Mouse (Mus musculus) hindbrain, embryonic 11.5 days (tissue): ENCODE results near the gene Cela2a. TPM values are rescaled to one million over a fixed set of nuclear protein-coding genes. Genes with fewer than 3 reads are reported as not detected.

Source experiments
- ATAC-seq: fragments of 200-750 bp; cut with Nextera tagmentation; 2 replicates; pipeline ENCODE4 v1.8.0; 2017; ENCODE audit warnings: mild to moderate bottlenecking, moderate TSS enrichment, moderate library complexity; ENCODE audit not compliant: low FRiP score
- DNase-seq: peaks from one replicate; pipeline ENCODE4 v3.0.0-alpha.2; 2015; ENCODE audit warnings: low spot score
- H3K27ac ChIP-seq: fragments of 300-500 bp; sonication (generic); 2 replicates; pipeline ENCODE4 v1.5.1; 2014; ENCODE audit warnings: mild to moderate bottlenecking, low read depth, low read length
- H3K27me3 ChIP-seq: fragments of 300-500 bp; sonication (generic); 2 replicates; pipeline ENCODE4 v1.6.1; 2014; ENCODE audit warnings: mild to moderate bottlenecking, low read length, moderate library complexity, mixed read lengths; ENCODE audit not compliant: control insufficient read depth, insufficient read depth
- H3K36me3 ChIP-seq: fragments of 300-500 bp; sonication (generic); 2 replicates; pipeline ENCODE4 v1.6.1; 2014; ENCODE audit warnings: mild to moderate bottlenecking, low read length, moderate library complexity, mixed read lengths; ENCODE audit not compliant: control insufficient read depth, insufficient read depth
- H3K4me1 ChIP-seq: fragments of 300-500 bp; sonication (generic); replicated peaks from 2 replicates; pipeline ENCODE4 v1.6.1; 2014; ENCODE audit warnings: low read length, mixed read lengths; ENCODE audit not compliant: control insufficient read depth, insufficient read depth
- H3K4me2 ChIP-seq: fragments of 300-500 bp; sonication (generic); replicated peaks from 2 replicates; pipeline ENCODE4 v1.6.1; 2014; ENCODE audit warnings: mild to moderate bottlenecking, low read depth, low read length
- H3K4me3 ChIP-seq: fragments of 300-500 bp; sonication (generic); 2 replicates; pipeline ENCODE4 v1.5.1; 2014; ENCODE audit warnings: low read depth, low read length
- H3K9ac ChIP-seq: fragments of 300-500 bp; sonication (generic); 2 replicates; pipeline ENCODE4 v1.6.1; 2014; ENCODE audit warnings: low read depth, low read length
- H3K9me3 ChIP-seq: fragments of 300-500 bp; sonication (generic); 2 replicates; pipeline ENCODE4 v1.6.1; 2016; ENCODE audit warnings: low read length; ENCODE audit not compliant: control insufficient read depth
- WGBS: fragments of 180-500 bp; shearing (Covaris S2); extraction: QIAGEN DNeasy Blood & Tissue Kit; methylation state at CpG from one replicate; pipeline ENCODE4 v1.1.7; 2014; 5-methylcytosine and 5-hydroxymethylcytosine counted together
- polyA plus RNA-seq: library from polyadenylated mRNA; unstranded; fragments of >200 nt; fragmentation: Nextera tagmentation; extraction: Ambion mirVana; gene quantifications from 2 replicates; pipeline ENCODE4 v1.2.1, GENCODE M21; 2014

Cela2a gene
- not detected in 2 replicates for polyA plus RNA-seq

DNA sequence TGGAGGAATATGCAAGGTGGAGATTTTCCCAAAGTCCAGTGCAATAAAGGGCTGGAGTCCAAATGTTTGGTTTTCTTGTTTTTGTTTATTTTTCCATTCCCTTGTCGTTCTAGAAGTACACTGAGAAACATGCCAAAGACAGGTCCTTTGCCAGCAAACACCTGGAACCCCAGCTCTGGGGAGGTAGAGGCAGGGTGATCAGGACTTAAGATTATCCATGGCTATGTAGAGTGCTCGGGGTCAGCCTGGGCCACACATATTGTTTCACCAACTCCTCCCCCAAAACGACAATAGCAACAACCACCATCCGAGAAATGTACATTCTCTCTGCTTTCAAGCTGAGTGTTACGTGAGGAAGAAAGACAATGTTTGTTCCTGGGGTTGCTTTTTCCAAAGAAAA, at the start of gene Cela2a:
Cela2a (minus strand) TSS at position 101 of the 400 bp plus-strand sequence.
- Histone ChIP-seq H3K9ac (no peak within 1 kb of the TSS), H3K27ac (no peak within 1 kb of the TSS), H3K9me3 (no peaks in the 10 kb centered on the region), H3K36me3 (no peaks in the 10 kb centered on the region), H3K4me1 (no peaks in the 10 kb centered on the region), H3K27me3 (no peaks in the 10 kb centered on the region), H3K4me3 (no peak within 1 kb of the TSS), H3K4me2 (no peak within 1 kb of the TSS)
- 59% methylated on average over 5 of the region's 5 CpGs for WGBS
- DNase-seq: no peak
- no peak for ATAC-seq

GRCm38 (mm10) chr4:141875481-141876108, 49.6 kb upstream of the Cela2a start:
- Histone ChIP-seq H3K27me3 (no peaks in the 10 kb centered on the region), H3K4me1 (peaks cover 5% of the 10 kb centered on the region; the same call in 1 of the 2 replicates), H3K36me3 (no peaks in the 10 kb centered on the region), H3K9ac (no peak overlapping the region; the same call in 1 of the 2 replicates), H3K9me3 (no peaks in the 10 kb centered on the region), H3K4me3 (peak overlapping the region; percentile 67), H3K4me2 (peak overlapping the region; percentile 98), H3K27ac (no peak overlapping the region)
- peak; percentile 46 for DNase-seq
- ATAC-seq: 0 out of 2 replicates have a peak, but pooled peaks have one; percentile 17
- 15% methylated on average over 8 of the region's 8 CpGs for WGBS

GRCm38 (mm10) chr4:141874601-141875460, 48.9 kb upstream of the Cela2a start, which contains the start of gene Efhd2:
Gene Efhd2 (minus strand): TSS chr4:141874920.
- Histone ChIP-seq H3K4me2 (peak within 1 kb of the TSS; percentile 98), H3K9me3 (no peaks in the 10 kb centered on the region), H3K36me3 (no peaks in the 10 kb centered on the region), H3K4me3 (peak within 1 kb of the TSS; percentile 67), H3K27me3 (no peaks in the 10 kb centered on the region), H3K9ac (peak within 1 kb of the TSS; percentile 70), H3K4me1 (peaks cover 5% of the 10 kb centered on the region; the same call in 1 of the 2 replicates), H3K27ac (peak within 1 kb of the TSS; percentile 31; the same call in 1 of the 2 replicates)
- DNase-seq (peak; percentile 84), ATAC-seq (peak; percentile 92)
- WGBS: 1% methylated on average over 53 of the region's 73 CpGs

- DNase-seq: no peak
- peak overlapping the region; percentile 70 for H3K9ac ChIP-seq
- ATAC-seq: peak; percentile 31
- H3K27ac ChIP-seq: peak overlapping the region; percentile 31; the same call in 1 of the 2 replicates
- peak overlapping the region; percentile 98 for H3K4me2 ChIP-seq
- H3K4me3 ChIP-seq: peak overlapping the region; percentile 67
- no peaks in the 10 kb centered on the region for H3K36me3 ChIP-seq
- H3K27me3 ChIP-seq: no peaks in the 10 kb centered on the region
- peaks cover 5% of the 10 kb centered on the region; the same call in 1 of the 2 replicates for H3K4me1 ChIP-seq
- WGBS: 2% methylated on average over 19 of the region's 19 CpGs
- H3K9me3 ChIP-seq: no peaks in the 10 kb centered on the region
Measured at GRCm38 (mm10) chr4:141874111-141874600, 48.2 kb upstream of the Cela2a start.

GRCm38 (mm10) chr4:141872977-141873376, 47.0 kb upstream of the Cela2a start:
- ATAC-seq (no peak), DNase-seq (no peak)
- no peak overlapping the region for H3K9ac ChIP-seq
- no peaks in the 10 kb centered on the region for H3K27me3 ChIP-seq
- H3K4me2 ChIP-seq: peak overlapping the region; percentile 98
- H3K36me3 ChIP-seq: no peaks in the 10 kb centered on the region
- no peaks in the 10 kb centered on the region for H3K9me3 ChIP-seq
- H3K27ac ChIP-seq: no peak overlapping the region
- H3K4me1 ChIP-seq: peaks cover 5% of the 10 kb centered on the region; the same call in 1 of the 2 replicates
- H3K4me3 ChIP-seq: no peak overlapping the region
- 81% methylated on average over 9 of the region's 9 CpGs for WGBS

- ATAC-seq (no peak), DNase-seq (no peak)
- Histone ChIP-seq H3K4me2 (no peak overlapping the region), H3K9ac (no peak overlapping the region), H3K4me1 (peaks cover 8% of the 10 kb centered on the region; the same call in 1 of the 2 replicates), H3K9me3 (no peaks in the 10 kb centered on the region), H3K27ac (no peak overlapping the region), H3K27me3 (no peaks in the 10 kb centered on the region), H3K36me3 (no peaks in the 10 kb centered on the region), H3K4me3 (no peak overlapping the region)
- WGBS: 73% methylated on average over 9 of the region's 9 CpGs
Measured at GRCm38 (mm10) chr4:141871909-141872308, 45.9 kb upstream of the Cela2a start.

- no peak overlapping the region for H3K9ac ChIP-seq
- peaks cover 8% of the 10 kb centered on the region; the same call in 1 of the 2 replicates for H3K4me1 ChIP-seq
- H3K9me3 ChIP-seq: no peaks in the 10 kb centered on the region
- H3K27ac ChIP-seq: no peak overlapping the region
- DNase-seq (no peak), ATAC-seq (no peak)
- no peak overlapping the region for H3K4me3 ChIP-seq
- H3K4me2 ChIP-seq: no peak overlapping the region
- H3K27me3 ChIP-seq: no peaks in the 10 kb centered on the region
- 87% methylated on average over 3 of the region's 3 CpGs for WGBS
- H3K36me3 ChIP-seq: no peaks in the 10 kb centered on the region
Measured at GRCm38 (mm10) chr4:141871333-141871725, 45.4 kb upstream of the Cela2a start.

GRCm38 (mm10) chr4:141870666-141871332, 44.8 kb upstream of the Cela2a start:
- Histone ChIP-seq H3K27me3 (no peaks in the 10 kb centered on the region), H3K36me3 (no peaks in the 10 kb centered on the region), H3K9me3 (no peaks in the 10 kb centered on the region), H3K4me2 (no peak overlapping the region), H3K4me3 (no peak overlapping the region), H3K9ac (no peak overlapping the region), H3K27ac (no peak overlapping the region), H3K4me1 (peaks cover 8% of the 10 kb centered on the region; the same call in 1 of the 2 replicates)
- WGBS: 68% methylated on average over 11 of the region's 11 CpGs
- no peak for ATAC-seq
- DNase-seq: no peak
